Mouse (Mus musculus): ENCODE results near the gene Fam13a. TPM values are rescaled to one million over a fixed set of nuclear protein-coding genes. Genes with fewer than 3 reads are reported as not detected.

Fam13a gene
- total RNA-seq, 2 experiments from 2014 or later, result 11.3 to 13.1 TPM

GRCm38 (mm10) chr6:58946840-58947239 is 77.5 kb downstream of the Fam13a start:
- peak in 1 of 2 experiments; percentile 53 for DNase-seq (ENCODE audit: low spot score in 2 of 2)
- intact Hi-C loops (cut with DNase I), result no loop called here

GRCm38 (mm10) chr6:58946246-58946645 is 78.1 kb downstream of the Fam13a start:
- intact Hi-C loops (cut with DNase I), result no loop called here
- peak in 1 of 2 experiments; percentile 61 for DNase-seq (ENCODE audit: low spot score in 2 of 2)

DNA sequence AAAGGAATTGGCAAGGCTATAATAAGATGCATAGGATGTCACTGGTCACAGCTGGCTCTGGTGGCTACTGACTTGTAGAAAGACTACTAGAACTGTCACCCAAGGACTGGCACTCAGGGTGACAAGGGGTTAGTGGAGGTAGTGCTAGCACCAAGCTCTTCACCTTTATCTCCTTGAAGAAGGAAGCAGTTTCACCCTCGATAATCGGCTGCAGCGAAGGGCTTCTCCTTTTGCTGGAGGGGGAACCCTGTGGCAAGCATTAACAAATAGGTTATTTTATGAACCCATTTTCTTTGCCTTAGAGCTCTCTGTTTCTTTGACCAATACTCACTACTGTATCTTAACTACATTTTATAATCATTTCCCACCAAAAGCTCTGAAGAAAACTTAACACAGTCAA is 80.4 kb downstream of the Fam13a start:
- DNase-seq (ENCODE audit: low spot score in 2 of 2), result no peak
- intact Hi-C loops (cut with DNase I), result no loop called here

- intact Hi-C loops (cut with DNase I), result no loop called here
Observed at GRCm38 (mm10) chr6:58942276-58942675, 82.1 kb downstream of the Fam13a start.

GRCm38 (mm10) chr6:58937726-58938125 is 86.6 kb downstream of the Fam13a start:
- no peak for DNase-seq (ENCODE audit: low spot score in 2 of 2)
- intact Hi-C loops (cut with DNase I), result no loop called here

More at GRCm38 (mm10) chr6:58942276-58942675, 82.1 kb downstream of the Fam13a start:
- peak; percentile 54 to 74 for DNase-seq (ENCODE audit: low spot score in 2 of 2)

GRCm38 (mm10) chr6:58934144-58934543 is 90.2 kb downstream of the Fam13a start:
- no peak for DNase-seq (ENCODE audit: low spot score in 2 of 2)
- intact Hi-C loops (cut with DNase I), result no loop called here

GRCm38 (mm10) chr6:58933189-58933913 is 91.0 kb downstream of the Fam13a start:
- intact Hi-C loops (cut with DNase I), result no loop called here
- peak; percentile 82 to 97 for DNase-seq (ENCODE audit: low spot score in 2 of 2)

- peak in 1 of 2 experiments; percentile 39 for DNase-seq (ENCODE audit: low spot score in 2 of 2)
- intact Hi-C loops (cut with DNase I), result no loop called here
Observed at GRCm38 (mm10) chr6:58932515-58933188, 91.7 kb downstream of the Fam13a start.

DNA sequence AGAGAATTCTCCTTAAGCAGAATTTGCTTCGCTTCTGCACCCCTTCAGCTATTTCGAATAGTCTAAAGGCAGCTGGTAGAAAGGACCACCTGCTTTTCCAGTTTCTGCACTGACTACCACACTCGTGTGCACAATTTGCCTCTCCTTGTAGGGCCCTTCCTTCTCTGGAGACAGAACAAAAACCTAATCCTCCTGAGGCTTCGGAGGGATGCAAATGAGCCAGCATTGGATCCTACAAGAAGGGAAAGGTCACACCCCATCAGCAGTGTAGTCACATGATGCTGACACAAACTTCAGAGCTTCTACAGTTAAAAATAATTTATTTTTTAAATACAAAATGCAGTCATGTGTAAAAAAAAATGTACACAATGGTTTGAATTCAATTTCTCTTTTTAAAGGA is 93.2 kb downstream of the Fam13a start:
- intact Hi-C loops (cut with DNase I), result no loop called here
- no peak for DNase-seq (ENCODE audit: low spot score in 2 of 2)

- intact Hi-C loops (cut with DNase I), result no loop called here
- peak in 1 of 2 experiments; percentile 56 for DNase-seq (ENCODE audit: low spot score in 2 of 2)
Observed at GRCm38 (mm10) chr6:58929911-58930431, 94.4 kb downstream of the Fam13a start.

GRCm38 (mm10) chr6:58927881-58928280 is 96.5 kb downstream of the Fam13a start:
- intact Hi-C loops (cut with DNase I), result no loop called here
- DNase-seq (ENCODE audit: low spot score in 2 of 2), result no peak

GRCm38 (mm10) chr6:58922511-58922910 is 101.8 kb downstream of the Fam13a start:
- intact Hi-C loops (cut with DNase I), result no loop called here
- no peak for DNase-seq (ENCODE audit: low spot score in 2 of 2)

DNA sequence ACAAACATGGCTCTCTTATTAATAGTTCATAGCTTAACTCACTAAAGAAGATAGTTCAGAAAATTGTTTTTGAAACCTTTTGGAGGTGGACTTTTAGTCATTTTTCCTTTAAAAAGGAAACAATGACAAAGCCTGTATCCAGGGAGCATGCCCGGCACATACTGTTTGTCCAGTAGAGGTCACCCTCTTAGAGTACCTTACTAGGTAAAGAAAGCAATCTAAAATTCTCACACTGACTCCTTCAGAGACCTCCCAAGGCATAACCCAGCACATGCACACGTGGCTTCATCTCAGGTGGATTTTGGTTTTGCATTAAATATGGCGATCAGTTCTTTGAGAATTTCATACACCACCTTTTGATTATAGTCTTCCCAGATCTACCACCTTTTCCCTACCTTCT is 102.7 kb downstream of the Fam13a start:
- no peak for DNase-seq (ENCODE audit: low spot score in 2 of 2)
- intact Hi-C loops (cut with DNase I), result no loop called here

DNA sequence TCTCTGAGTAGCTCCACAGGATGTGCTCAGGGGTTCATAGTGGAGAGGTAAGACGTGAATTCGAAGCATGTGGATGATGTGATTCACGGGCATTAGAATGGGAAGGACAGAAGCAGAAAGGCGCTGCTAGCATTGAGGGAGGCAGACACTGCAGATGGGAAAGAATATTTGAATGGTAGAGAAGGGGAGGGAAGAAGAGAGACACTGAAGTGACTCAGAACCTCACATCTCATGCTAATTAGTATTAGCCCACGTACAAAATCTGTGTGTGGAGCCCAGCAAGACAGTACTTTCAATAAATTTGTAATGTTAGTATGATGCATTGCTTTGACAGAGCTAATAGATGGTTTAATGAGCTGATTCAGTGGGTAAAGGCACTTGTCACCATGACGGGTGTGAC is 103.6 kb downstream of the Fam13a start:
- intact Hi-C loops (cut with DNase I), result no loop called here
- no peak for DNase-seq (ENCODE audit: low spot score in 2 of 2)

GRCm38 (mm10) chr6:58916498-58916897 is 107.9 kb downstream of the Fam13a start:
- intact Hi-C loops (cut with DNase I), result no loop called here
- no peak for DNase-seq (ENCODE audit: low spot score in 2 of 2)

- intact Hi-C loops (cut with DNase I), result no loop called here
Observed at GRCm38 (mm10) chr6:58913971-58914370, 110.4 kb downstream of the Fam13a start.

GRCm38 (mm10) chr6:58913551-58913950 is 110.8 kb downstream of the Fam13a start:
- DNase-seq (ENCODE audit: low spot score in 2 of 2), result no peak
- intact Hi-C loops (cut with DNase I), result no loop called here

More at GRCm38 (mm10) chr6:58913971-58914370, 110.4 kb downstream of the Fam13a start:
- no peak for DNase-seq (ENCODE audit: low spot score in 2 of 2)

- intact Hi-C loops (cut with DNase I), result no loop called here
- no peak for DNase-seq (ENCODE audit: low spot score in 2 of 2)
Observed at GRCm38 (mm10) chr6:58912842-58913241, 111.5 kb downstream of the Fam13a start.

DNA sequence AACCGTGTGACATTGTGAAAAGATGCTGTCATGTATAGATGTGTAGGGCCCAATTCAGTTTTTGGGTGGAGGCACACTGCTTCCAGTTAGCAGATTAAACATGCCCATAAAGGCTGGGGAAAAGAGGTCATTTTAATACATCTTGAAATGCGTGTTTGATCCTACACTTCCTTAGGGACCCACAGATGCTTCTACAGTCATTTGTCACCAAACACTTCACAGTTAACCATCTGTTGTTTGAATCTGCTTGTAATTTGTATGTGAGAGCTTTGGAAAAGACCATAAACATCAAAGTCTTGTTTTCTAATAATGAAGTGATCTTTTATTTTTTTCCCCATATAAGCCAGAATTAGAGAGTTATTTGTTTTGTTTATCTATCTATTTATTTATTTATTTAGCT is 116.6 kb downstream of the Fam13a start:
- intact Hi-C loops (cut with DNase I), result no loop called here
- DNase-seq (ENCODE audit: low spot score in 2 of 2), result no peak

DNA sequence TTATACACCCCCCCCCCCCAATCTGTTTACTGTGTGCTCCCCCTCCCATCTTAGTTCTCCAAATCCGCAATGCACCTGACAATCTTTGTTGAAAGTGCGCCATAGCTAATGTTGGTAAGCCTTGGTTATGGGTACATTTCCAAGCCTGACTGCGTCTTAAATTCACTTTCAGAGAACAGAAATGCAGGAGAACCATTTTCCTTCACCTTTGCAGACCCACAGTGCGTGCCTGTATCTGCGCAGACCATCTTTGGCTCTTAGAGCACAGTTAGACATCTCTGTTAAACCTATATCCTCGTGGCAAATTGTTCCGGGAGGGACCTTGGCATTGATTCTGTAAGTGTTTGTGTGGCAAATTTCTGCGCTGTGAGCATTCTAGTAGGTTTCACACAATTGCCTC is 117.0 kb downstream of the Fam13a start:
- intact Hi-C loops (cut with DNase I), result no loop called here

GRCm38 (mm10) chr6:58906852-58907261 is 117.5 kb downstream of the Fam13a start, which contains the start of gene Nap1l5:
Gene Nap1l5, minus strand, starts transcription at chr6:58907076.
- intact Hi-C loops (cut with DNase I), result no loop called here
- DNase-seq (ENCODE audit: low spot score in 2 of 2), result peak; percentile 81 to 85

More for the DNA sequence above, 117.0 kb downstream of the Fam13a start:
- DNase-seq (ENCODE audit: low spot score in 2 of 2), result no peak
